Mouse (Mus musculus) olfactory bulb, adult 2 months (tissue): ENCODE measurements around the gene Acot4.

Experiments
- CTCF ChIP-seq: fragments of 200-500 bp; IDR thresholded peaks from 2 replicates; pipeline ENCODE4 v1.5.1; 2012; ENCODE audit warnings: low read depth, mild to moderate bottlenecking, low read length, moderate library complexity; ENCODE audit not compliant: insufficient read depth
- POLR2A ChIP-seq: fragments of 200-500 bp; IDR thresholded peaks from 2 replicates; pipeline ENCODE4 v1.6.1; 2012; ENCODE audit warnings: mild to moderate bottlenecking, low read depth, low read length, moderate library complexity; ENCODE audit not compliant: insufficient read depth

- TF ChIP-seq CTCF, result no peak
- TF ChIP-seq POLR2A, result no peak
These were observed 12.3 kb upstream of the Acot4 start for GRCm38 (mm10) chr12:84025888-84026287.
